Mouse (Mus musculus): Measurements from ENCODE around the gene Prrc2a.

- TF ChIP-seq CTCF (IDR thresholded peaks at IDR 0.05; ENCODE audit: low read depth) (no peak), EP300 (IDR thresholded peaks at IDR 0.05; ENCODE audit: low read depth) (no peak)
These were observed 43.4 kb downstream of the Prrc2a start, which contains the start of gene Gpank1 for GRCm38 (mm10) chr17:35121143-35121799.

All from liver, embryonic 14.5 days (tissue).